Mouse (Mus musculus): ENCODE results near the gene Tubgcp2.

The Tubgcp2 gene

GRCm38 (mm10) chr7:139978278-139978892 is 58.1 kb downstream of the Tubgcp2 start, which contains the start of gene 6430531B16Rik:
Gene 6430531B16Rik, minus strand, starts transcription at chr7:139978755.
- peak; percentile 88 to 90 for DNase-seq

- no peak for DNase-seq
Observed at GRCm38 (mm10) chr7:139975471-139975870, 61.0 kb downstream of the Tubgcp2 start.

- no peak for DNase-seq
Observed at GRCm38 (mm10) chr7:139974307-139974706, 62.2 kb downstream of the Tubgcp2 start.

GRCm38 (mm10) chr7:139972923-139973331 is 63.5 kb downstream of the Tubgcp2 start:
- no peak for DNase-seq

GRCm38 (mm10) chr7:139971436-139971835 is 65.0 kb downstream of the Tubgcp2 start:
- no peak for DNase-seq

- DNase-seq, result no peak
Observed at GRCm38 (mm10) chr7:139970979-139971378, 65.5 kb downstream of the Tubgcp2 start.

- no peak for DNase-seq
Observed at GRCm38 (mm10) chr7:139970216-139970919, 66.1 kb downstream of the Tubgcp2 start.

- DNase-seq, result peak; percentile 92 to 97
Observed at GRCm38 (mm10) chr7:139969348-139970130, 66.9 kb downstream of the Tubgcp2 start.

- DNase-seq, result no peak
Observed at GRCm38 (mm10) chr7:139968428-139968827, 68.0 kb downstream of the Tubgcp2 start.

- no peak for DNase-seq
Observed at GRCm38 (mm10) chr7:139967175-139967574, 69.3 kb downstream of the Tubgcp2 start.

GRCm38 (mm10) chr7:139963814-139964213 is 72.7 kb downstream of the Tubgcp2 start:
- DNase-seq, result no peak

- no peak for DNase-seq
Observed at GRCm38 (mm10) chr7:139961141-139961540, 75.3 kb downstream of the Tubgcp2 start.

- DNase-seq, result no peak
Observed at GRCm38 (mm10) chr7:139957958-139958357, 78.5 kb downstream of the Tubgcp2 start.

GRCm38 (mm10) chr7:139957437-139957836 is 79.0 kb downstream of the Tubgcp2 start:
- no peak for DNase-seq

- DNase-seq, result no peak
Observed at GRCm38 (mm10) chr7:139956658-139957057, 79.8 kb downstream of the Tubgcp2 start.

- DNase-seq, result no peak
Observed at GRCm38 (mm10) chr7:139955505-139955904, 81.0 kb downstream of the Tubgcp2 start.

GRCm38 (mm10) chr7:139951991-139952633 is 84.4 kb downstream of the Tubgcp2 start:
- no peak for DNase-seq

- DNase-seq, result no peak
Observed at GRCm38 (mm10) chr7:139951079-139951478, 85.4 kb downstream of the Tubgcp2 start.

- DNase-seq, result no peak
Observed at GRCm38 (mm10) chr7:139950283-139950971, 86.0 kb downstream of the Tubgcp2 start.

- no peak for DNase-seq
Observed at GRCm38 (mm10) chr7:139949893-139950282, 86.6 kb downstream of the Tubgcp2 start.

GRCm38 (mm10) chr7:139946032-139946431 is 90.4 kb downstream of the Tubgcp2 start:
- DNase-seq, result no peak

Measured in cerebellum, postnatal 14 days (tissue).